Mouse (Mus musculus) embryonic facial prominence, embryonic 14.5 days (tissue): ENCODE data around the gene Ankrd39. TPM values are rescaled to one million over a fixed set of nuclear protein-coding genes. Genes with fewer than 3 reads are reported as not detected.

ENCODE experiments used
- ATAC-seq: fragments of 200-750 bp; cut with Nextera tagmentation; 2 replicates; pipeline ENCODE4 v1.8.0; 2017; ENCODE audit warnings: low read depth, moderate number of reproducible peaks, moderate TSS enrichment
- DNase-seq: peaks from one replicate; pipeline ENCODE4 v3.0.0-alpha.2; 2015; ENCODE audit warnings: low spot score
- H3K27ac ChIP-seq: fragments of 300-500 bp; sonication (generic); replicated peaks from 2 replicates; pipeline ENCODE4 v1.5.1; 2014; ENCODE audit warnings: low read depth, mild to moderate bottlenecking, low read length, moderate library complexity
- H3K27me3 ChIP-seq: fragments of 300-500 bp; sonication (generic); replicated peaks from 2 replicates; pipeline ENCODE4 v1.6.1; 2014; ENCODE audit warnings: low read length; ENCODE audit not compliant: control insufficient read depth, insufficient read depth
- H3K36me3 ChIP-seq: fragments of 300-500 bp; sonication (generic); 2 replicates; pipeline ENCODE4 v1.6.1; 2014; ENCODE audit warnings: low read length, mixed read lengths; ENCODE audit not compliant: control insufficient read depth, insufficient read depth
- H3K4me1 ChIP-seq: fragments of 300-500 bp; sonication (generic); 2 replicates; pipeline ENCODE4 v1.6.1; 2014; ENCODE audit warnings: antibody characterized with exemption, low read length; ENCODE audit not compliant: control insufficient read depth, insufficient read depth
- H3K4me2 ChIP-seq: fragments of 300-500 bp; sonication (generic); 2 replicates; pipeline ENCODE4 v1.6.1; 2014; ENCODE audit warnings: low read depth, mild to moderate bottlenecking, low read length, moderate library complexity, mixed read lengths
- H3K4me3 ChIP-seq: fragments of 300-500 bp; sonication (generic); 2 replicates; pipeline ENCODE4 v1.5.1; 2014; ENCODE audit warnings: low read depth, mild to moderate bottlenecking, low read length
- H3K9ac ChIP-seq: fragments of 300-500 bp; sonication (generic); 2 replicates; pipeline ENCODE4 v1.6.1; 2014; ENCODE audit warnings: low read depth, mild to moderate bottlenecking, low read length, moderate library complexity, mixed read lengths
- H3K9me3 ChIP-seq: fragments of 300-500 bp; sonication (generic); 2 replicates; pipeline ENCODE4 v1.6.1; 2016; ENCODE audit warnings: low read length; ENCODE audit not compliant: control insufficient read depth
- WGBS: fragments of 180-500 bp; shearing (Covaris S2); extraction: QIAGEN DNeasy Blood & Tissue Kit; methylation state at CpG from one replicate; pipeline ENCODE4 v1.1.7; 2014; 5-methylcytosine and 5-hydroxymethylcytosine counted together
- polyA plus RNA-seq: library from polyadenylated mRNA; unstranded; fragments of >200 nt; fragmentation: Nextera tagmentation; extraction: Ambion mirVana; gene quantifications from 2 replicates; pipeline ENCODE4 v1.2.1, GENCODE M21; 2014

Gene Ankrd39
- polyA plus RNA-seq, 1 experiment from 2014 or later: 19.5 TPM

- whole genome bisulfite sequencing: 0% methylated on average over 8 of the region's 126 CpGs
- ATAC-seq (peak; percentile 71), DNase-seq (peak; percentile 56)
- peak overlapping the region; percentile 85 for H3K9ac ChIP-seq
- H3K4me2 ChIP-seq: peak overlapping the region; percentile 64
- peaks cover 22% of the 10 kb centered on the region; the same call in 1 of the 2 replicates for H3K36me3 ChIP-seq
- no peaks in the 10 kb centered on the region for H3K9me3 ChIP-seq
- no peaks in the 10 kb centered on the region for H3K27me3 ChIP-seq
- peaks cover 17% of the 10 kb centered on the region for H3K4me1 ChIP-seq
- peak overlapping the region; percentile 96 for H3K4me3 ChIP-seq
- H3K27ac ChIP-seq: peak overlapping the region; percentile 98
Measured at GRCm38 (mm10) chr1:36512089-36512965, 34.9 kb downstream of the Ankrd39 start.

DNA sequence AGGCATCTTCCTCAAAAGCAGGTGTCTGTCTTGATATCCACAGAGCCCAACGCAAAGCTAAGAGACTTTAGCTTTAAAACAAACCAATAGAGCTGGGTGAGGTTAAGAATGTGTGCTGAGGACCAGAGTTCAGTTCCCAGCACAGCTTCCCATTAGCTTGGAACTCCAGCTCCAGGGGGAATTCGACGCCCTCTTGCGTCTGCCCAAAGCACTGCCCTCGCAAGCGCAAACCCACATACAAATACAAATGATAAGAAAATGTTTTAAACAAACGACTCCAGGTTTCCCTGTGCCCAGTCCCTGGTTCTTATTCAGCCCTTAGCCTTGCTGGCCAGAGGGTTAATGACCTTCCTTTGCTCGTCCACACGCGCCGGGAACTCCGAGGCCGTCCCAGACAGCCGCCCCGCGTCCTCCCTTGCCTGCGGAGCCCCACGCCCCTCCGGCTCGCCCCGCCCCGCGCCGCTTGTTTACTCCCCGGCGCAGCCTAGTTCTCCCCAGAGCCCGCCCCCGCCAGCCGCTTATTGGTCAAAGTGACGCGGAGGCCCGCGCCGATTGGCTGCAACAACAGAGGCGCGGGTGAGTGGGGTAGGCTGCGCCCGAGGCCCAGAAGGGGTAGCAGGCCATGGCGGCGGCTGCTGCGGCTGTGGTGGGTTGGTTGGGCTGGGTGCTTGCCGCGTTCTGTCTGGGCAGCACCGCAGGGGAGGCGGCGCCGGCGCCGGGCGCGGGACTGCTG lies 35.8 kb downstream of the Ankrd39 start, which contains the start of gene Cnnm3:
Gene Cnnm3 (plus strand): TSS at position 579 of the 733 bp plus-strand sequence.
- H3K27me3 ChIP-seq: no peaks in the 10 kb centered on the region
- H3K4me3 ChIP-seq: peak within 1 kb of the TSS; percentile 96
- ATAC-seq: peak; percentile 99
- H3K27ac ChIP-seq: peak within 1 kb of the TSS; percentile 98
- H3K4me1 ChIP-seq: peaks cover 17% of the 10 kb centered on the region
- peak; percentile 99 for DNase-seq
- peak within 1 kb of the TSS; percentile 64 for H3K4me2 ChIP-seq
- H3K9ac ChIP-seq: peak within 1 kb of the TSS; percentile 85
- 2% methylated on average over 35 of the region's 51 CpGs for WGBS
- no peaks in the 10 kb centered on the region for H3K9me3 ChIP-seq
- H3K36me3 ChIP-seq: peaks cover 18% of the 10 kb centered on the region; the same call in 1 of the 2 replicates

- no peak for DNase-seq
- WGBS: 67% methylated on average over 5 of the region's 5 CpGs
Measured at GRCm38 (mm10) chr1:36508238-36508637, 39.0 kb downstream of the Ankrd39 start.

DNA sequence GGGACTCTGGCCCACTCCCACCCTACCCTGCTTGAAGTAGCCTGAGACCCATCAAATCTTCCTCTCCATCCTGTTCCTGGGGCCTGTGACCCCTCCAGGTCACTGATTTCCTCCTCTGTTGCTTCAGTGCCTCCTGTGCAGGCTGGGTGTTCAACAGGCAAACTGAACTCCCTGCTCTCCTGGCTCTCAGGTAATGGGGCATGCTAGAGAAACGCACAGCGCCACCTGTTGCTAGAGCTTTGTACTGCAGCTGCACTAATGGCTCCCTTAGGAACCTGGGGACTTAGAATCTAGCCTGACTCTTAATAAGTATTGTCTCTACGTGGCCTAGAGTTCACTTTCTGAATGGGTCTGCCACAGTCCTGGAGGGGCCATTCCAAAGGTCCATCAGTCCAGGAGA lies 46.0 kb downstream of the Ankrd39 start:
- Histone ChIP-seq H3K36me3 (peaks cover 25% of the 10 kb centered on the region), H3K9me3 (no peaks in the 10 kb centered on the region), H3K27ac (no peak overlapping the region), H3K4me3 (no peak overlapping the region), H3K27me3 (no peaks in the 10 kb centered on the region), H3K9ac (no peak overlapping the region), H3K4me1 (no peaks in the 10 kb centered on the region), H3K4me2 (no peak overlapping the region)
- peak; percentile 58 for ATAC-seq
- peak; percentile 59 for DNase-seq
- 14% methylated on average over 2 of the region's 3 CpGs for WGBS

More at GRCm38 (mm10) chr1:36508238-36508637, 39.0 kb downstream of the Ankrd39 start:
- Histone ChIP-seq H3K4me1 (peaks cover 3% of the 10 kb centered on the region), H3K9me3 (no peaks in the 10 kb centered on the region), H3K9ac (no peak overlapping the region), H3K4me3 (no peak overlapping the region), H3K27ac (no peak overlapping the region), H3K36me3 (peaks cover 15% of the 10 kb centered on the region; the same call in 1 of the 2 replicates), H3K27me3 (no peaks in the 10 kb centered on the region), H3K4me2 (no peak overlapping the region)
- ATAC-seq: no peak

GRCm38 (mm10) chr1:36497312-36497711 lies 49.9 kb downstream of the Ankrd39 start:
- H3K4me2 ChIP-seq: no peak overlapping the region
- H3K9me3 ChIP-seq: no peaks in the 10 kb centered on the region
- no peaks in the 10 kb centered on the region for H3K27me3 ChIP-seq
- no peak overlapping the region for H3K27ac ChIP-seq
- H3K36me3 ChIP-seq: peaks cover 14% of the 10 kb centered on the region
- ATAC-seq: no peak
- H3K9ac ChIP-seq: no peak overlapping the region; the same call in 1 of the 2 replicates
- no peak overlapping the region for H3K4me3 ChIP-seq
- WGBS: 85% methylated on average over 2 of the region's 2 CpGs
- no peak for DNase-seq
- H3K4me1 ChIP-seq: peaks cover 7% of the 10 kb centered on the region; the same call in 1 of the 2 replicates

GRCm38 (mm10) chr1:36496719-36497118 lies 50.5 kb downstream of the Ankrd39 start:
- Histone ChIP-seq H3K9ac (no peak overlapping the region), H3K27ac (no peak overlapping the region), H3K4me3 (no peak overlapping the region), H3K9me3 (no peaks in the 10 kb centered on the region), H3K4me2 (no peak overlapping the region), H3K36me3 (peaks cover 14% of the 10 kb centered on the region), H3K27me3 (no peaks in the 10 kb centered on the region), H3K4me1 (peaks cover 7% of the 10 kb centered on the region; the same call in 1 of the 2 replicates)
- DNase-seq (peak; percentile 31), ATAC-seq (no peak)
- WGBS: 30% methylated on average over 2 of the region's 2 CpGs

DNA sequence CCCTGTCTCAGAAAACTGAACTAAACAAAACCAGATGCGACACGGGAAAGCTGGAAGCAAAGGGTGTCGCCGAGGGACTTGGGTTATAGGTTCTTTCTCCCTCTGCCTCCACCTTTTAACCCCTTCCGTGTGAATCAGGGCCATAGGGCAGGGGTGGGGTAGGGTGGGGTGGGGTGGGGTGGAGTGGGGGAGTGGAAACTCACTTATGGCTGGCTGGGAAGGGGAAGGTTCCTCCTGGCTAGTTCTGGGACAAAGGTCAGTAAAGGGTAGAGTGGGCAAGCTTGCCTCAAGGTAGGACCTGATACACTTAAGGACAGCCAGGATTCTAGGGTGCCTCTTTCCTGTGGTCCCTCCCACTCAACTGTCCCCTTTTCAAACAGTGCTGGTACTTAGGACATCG lies 53.9 kb downstream of the Ankrd39 start:
- Histone ChIP-seq H3K9me3 (no peaks in the 10 kb centered on the region), H3K4me2 (no peak overlapping the region), H3K27me3 (no peaks in the 10 kb centered on the region), H3K4me1 (peaks cover 7% of the 10 kb centered on the region; the same call in 1 of the 2 replicates), H3K36me3 (no peaks in the 10 kb centered on the region), H3K27ac (no peak overlapping the region), H3K4me3 (no peak overlapping the region), H3K9ac (no peak overlapping the region)
- ATAC-seq (no peak), DNase-seq (no peak)
- 43% methylated on average over 6 of the region's 6 CpGs for WGBS

- ATAC-seq: peak; percentile 83
- H3K27ac ChIP-seq: no peak overlapping the region
- 39% methylated on average over 9 of the region's 9 CpGs for whole genome bisulfite sequencing
Measured at GRCm38 (mm10) chr1:36492416-36493139, 54.7 kb downstream of the Ankrd39 start.

More at GRCm38 (mm10) chr1:36492416-36493139, 54.7 kb downstream of the Ankrd39 start:
- peaks cover 7% of the 10 kb centered on the region; the same call in 1 of the 2 replicates for H3K4me1 ChIP-seq
- H3K27me3 ChIP-seq: no peaks in the 10 kb centered on the region
- H3K4me2 ChIP-seq: no peak overlapping the region
- peak; percentile 68 for DNase-seq
- H3K4me3 ChIP-seq: no peak overlapping the region
- no peaks in the 10 kb centered on the region for H3K9me3 ChIP-seq
- no peak overlapping the region for H3K9ac ChIP-seq
- no peaks in the 10 kb centered on the region for H3K36me3 ChIP-seq
